Mouse (Mus musculus) heart, postnatal 10 days (tissue): ENCODE measurements around the gene 9930111J21Rik2. TPM values are rescaled to one million over a fixed set of nuclear protein-coding genes. Genes with fewer than 3 reads are reported as not detected.
"Not testable (repeated sequence)": the region's sequence is repeated elsewhere in the genome, so short reads cannot be mapped to it uniquely, and the experiment has no call there.

Experiments used
- DNase-seq, 2 experiments: peaks; one replicate each; pipeline ENCODE4 v3.0.0; 2021
- intact Hi-C: fragments of 180-260 bp; cut with DNase I; formaldehyde crosslinking; loops from one replicate; pipeline ENCODE4 v1.15.1; 2025
- total RNA-seq, 2 experiments: library from RNA; stranded (reverse); gene quantifications; 2 replicates each; pipeline ENCODE4 v1.2.3; 2021

9930111J21Rik2 gene
- total RNA-seq, result 1 to 10 TPM; 6.8 to 7.3 TPM

- intact Hi-C loops, DNase-seq: not testable (repeated sequence)
Observed at GRCm38 (mm10) chr11:49051093-49051891, at the start of gene 9930111J21Rik2. Gene 9930111J21Rik2 (minus strand): TSS chr11:49051242.

GRCm38 (mm10) chr11:49100409-49100808 lies 49.4 kb upstream of the 9930111J21Rik2 start:
- no peak for DNase-seq
- intact Hi-C loops, result no loop called here

- DNase-seq, result no peak
- intact Hi-C loops, result no loop called here
Observed at GRCm38 (mm10) chr11:49095367-49095766, 44.3 kb upstream of the 9930111J21Rik2 start.

DNA sequence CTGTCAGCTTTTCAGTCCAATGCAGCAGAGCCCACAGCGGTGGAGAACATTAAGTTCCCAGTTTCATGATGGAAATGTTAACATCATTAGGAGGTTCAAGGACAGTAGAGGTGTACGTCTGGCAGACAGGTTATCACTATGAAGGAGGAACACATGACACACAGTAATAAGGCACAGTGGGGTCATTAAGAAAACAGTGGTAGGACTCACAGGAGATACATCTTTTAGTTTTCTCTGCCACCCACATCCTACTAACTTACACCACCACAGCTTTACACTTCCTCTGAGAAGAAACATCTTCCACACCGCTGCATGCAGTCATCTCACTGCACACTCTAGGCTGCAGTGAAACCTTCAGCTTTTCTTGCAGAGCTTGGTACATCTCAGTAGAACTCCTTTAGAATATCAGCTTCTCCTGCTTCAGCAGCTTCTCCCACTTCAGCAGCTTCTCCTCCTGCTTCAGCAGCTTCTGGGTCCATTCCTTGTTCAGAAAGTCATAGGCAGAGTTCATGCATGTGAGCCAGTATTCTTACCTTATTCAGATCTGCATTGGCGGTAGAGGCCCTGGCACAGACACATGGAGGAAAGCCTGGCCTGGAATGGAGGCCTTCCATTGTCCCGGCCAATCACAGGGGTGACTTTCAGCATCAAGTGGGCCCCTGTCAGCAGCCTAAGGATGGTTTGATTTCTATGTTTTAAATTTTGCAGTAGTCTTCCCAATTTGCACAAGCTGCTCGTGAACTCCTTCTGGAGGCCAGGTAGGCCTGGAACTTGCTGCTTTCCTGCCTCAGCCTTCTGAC lies 43.0 kb upstream of the 9930111J21Rik2 start:
- intact Hi-C loops, result no loop called here
- DNase-seq, result no peak

GRCm38 (mm10) chr11:49092786-49093185 lies 41.7 kb upstream of the 9930111J21Rik2 start:
- DNase-seq, result no peak
- intact Hi-C loops, result no loop called here

DNA sequence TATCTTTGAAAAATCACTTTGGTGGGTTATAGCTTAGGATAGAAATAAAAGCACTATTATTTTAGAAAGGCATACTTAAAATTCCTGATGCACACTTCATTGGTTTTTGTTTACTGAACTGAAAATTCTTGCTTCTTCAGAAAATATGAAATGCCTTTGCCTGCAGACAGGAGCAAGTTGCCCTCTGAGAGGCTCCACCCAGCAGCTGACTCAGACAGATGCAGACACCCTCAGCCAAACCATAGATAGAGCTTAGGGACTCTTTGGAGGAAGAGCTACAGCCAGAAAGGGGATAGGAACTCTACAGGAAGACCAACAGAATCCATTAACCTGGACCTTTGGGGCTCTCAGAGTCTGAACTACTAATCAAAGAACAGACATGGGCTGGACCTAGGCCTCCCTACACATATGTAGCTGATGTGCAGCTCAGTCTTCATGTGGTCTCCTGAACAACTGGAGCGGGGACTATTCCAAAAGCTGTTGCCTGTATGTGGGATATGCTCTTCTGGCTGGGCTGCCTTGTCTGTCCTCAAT lies 41.1 kb upstream of the 9930111J21Rik2 start:
- intact Hi-C loops, result no loop called here
- no peak for DNase-seq

- intact Hi-C loops, result no loop called here
- DNase-seq, result no peak
Observed at GRCm38 (mm10) chr11:49091171-49091570, 40.1 kb upstream of the 9930111J21Rik2 start.

- DNase-seq, result no peak
- intact Hi-C loops, result no loop called here
Observed at GRCm38 (mm10) chr11:49090551-49090950, 39.5 kb upstream of the 9930111J21Rik2 start.

DNA sequence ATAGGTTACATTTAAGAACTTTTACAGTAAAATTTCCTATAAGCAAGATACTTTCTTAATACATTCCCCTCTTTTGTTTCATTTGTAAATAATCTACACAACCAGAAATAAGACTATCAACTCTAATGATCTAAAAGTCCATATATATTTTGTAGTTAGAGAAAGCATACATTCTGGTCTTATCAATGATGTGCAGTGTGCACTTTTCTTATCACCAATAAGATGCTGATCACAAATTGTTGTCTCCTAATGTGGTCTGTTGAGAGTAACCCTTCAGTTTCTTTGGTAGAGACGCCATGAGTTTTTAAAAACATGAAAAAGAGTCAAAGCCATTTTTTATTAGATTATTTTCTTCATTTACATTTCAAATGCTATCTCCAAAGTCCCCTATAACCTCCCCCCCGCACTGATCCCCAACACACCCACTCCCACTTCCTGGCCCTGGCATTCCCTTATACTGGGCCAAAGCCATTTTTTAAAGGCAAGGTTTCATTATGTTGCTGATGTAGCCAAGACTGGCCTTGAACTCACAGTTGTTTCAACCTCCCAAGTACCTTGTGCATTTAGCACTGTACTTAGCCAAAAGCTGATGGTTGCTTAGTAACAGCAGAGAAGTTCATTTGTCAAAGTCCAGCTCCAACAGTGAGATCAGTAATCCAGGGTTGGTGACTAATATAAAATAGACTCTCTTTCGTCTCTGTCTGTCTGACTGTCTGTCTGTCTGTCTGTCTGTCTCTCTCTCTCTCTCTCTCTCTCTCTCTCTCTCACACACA lies 38.9 kb upstream of the 9930111J21Rik2 start:
- DNase-seq, result no peak
- intact Hi-C loops, result no loop called here

- DNase-seq, result no peak
- intact Hi-C loops, result no loop called here
Observed at GRCm38 (mm10) chr11:49088990-49089652, 38.1 kb upstream of the 9930111J21Rik2 start.

DNA sequence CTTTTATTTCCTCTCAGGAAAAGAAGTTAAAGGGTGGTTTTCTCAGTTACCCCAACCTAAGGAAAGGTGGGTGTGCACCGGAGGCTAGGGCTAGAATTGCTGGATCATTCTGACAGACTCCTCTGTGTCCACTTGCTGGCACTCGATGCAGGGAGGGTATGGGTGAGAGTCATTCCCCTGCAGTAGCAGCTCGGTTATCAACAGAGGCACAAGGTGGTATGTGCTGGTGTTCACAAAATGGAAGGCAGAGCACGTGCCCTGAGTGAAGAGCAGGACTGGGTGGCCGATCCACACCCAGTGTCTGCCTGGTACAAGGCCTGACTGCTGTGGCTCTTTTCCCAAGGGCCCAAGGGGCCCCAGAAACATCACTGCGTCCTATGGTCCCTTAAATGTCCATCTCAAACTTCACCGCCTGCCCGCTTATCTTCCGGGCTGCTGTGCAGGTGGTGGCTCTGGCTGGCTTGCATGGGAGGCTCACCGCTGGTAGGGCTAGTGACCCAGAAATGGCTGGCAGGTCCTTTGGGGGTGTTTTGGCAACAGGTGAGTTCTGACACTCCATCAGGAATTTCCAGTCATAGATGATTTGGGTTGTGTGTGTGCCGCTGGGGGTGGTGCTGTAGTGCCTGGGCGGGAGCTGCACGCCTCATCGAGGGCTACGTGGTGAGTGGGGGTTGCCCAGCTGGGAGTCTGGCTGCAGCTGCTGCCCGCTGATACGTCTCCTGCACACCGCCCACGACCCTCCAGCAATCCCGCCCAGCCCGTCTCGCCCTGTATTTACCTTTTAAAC lies 37.0 kb upstream of the 9930111J21Rik2 start:
- no peak for DNase-seq
- intact Hi-C loops, result no loop called here

DNA sequence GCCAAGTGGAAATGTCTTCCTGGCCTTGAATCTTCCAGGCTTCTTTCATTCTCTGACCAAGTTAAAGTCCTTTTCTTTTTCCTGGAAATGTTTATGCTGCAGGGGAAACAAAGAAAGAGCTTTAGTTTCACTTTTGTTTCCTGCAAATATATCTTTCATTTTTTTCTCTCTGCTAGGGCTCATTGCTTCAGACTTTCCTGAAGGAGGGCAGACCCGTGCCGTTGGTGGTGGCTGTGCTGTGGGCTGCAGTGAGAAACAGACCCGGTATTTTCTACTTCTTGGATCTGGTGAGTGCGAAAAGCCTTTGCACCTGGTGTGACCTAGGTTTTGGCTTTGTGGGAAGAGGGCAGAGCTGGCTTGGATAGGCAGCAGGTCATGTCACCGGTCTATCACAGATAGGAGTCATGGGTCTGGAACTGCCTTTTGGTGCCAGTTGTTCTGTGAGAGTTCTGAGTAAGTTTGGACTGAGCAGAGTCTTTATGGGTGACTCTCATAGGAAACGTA lies 35.9 kb upstream of the 9930111J21Rik2 start:
- DNase-seq, result no peak
- intact Hi-C loops, result no loop called here

DNA sequence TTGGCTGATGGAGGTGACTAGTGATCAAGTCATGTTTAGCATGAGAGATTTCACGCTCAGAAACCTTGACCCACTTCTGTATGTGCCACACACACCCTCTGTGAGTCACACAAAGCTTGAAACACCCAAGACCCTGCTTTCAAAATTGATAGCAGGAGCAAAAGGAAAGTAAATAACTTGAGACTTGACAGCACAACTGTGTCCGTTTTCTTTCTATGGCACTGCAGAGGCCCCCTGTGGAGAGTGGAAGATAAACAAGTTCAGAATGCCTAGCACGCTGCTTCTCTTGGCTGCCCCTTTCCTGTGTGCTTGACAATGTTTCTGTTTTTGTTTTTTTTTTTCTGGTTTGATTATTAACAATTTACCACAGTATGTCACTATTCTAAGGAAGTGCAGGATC lies 33.8 kb upstream of the 9930111J21Rik2 start:
- no peak for DNase-seq
- intact Hi-C loops, result no loop called here

- intact Hi-C loops, result no loop called here
- DNase-seq, result no peak
Observed at GRCm38 (mm10) chr11:49084385-49084784, 33.3 kb upstream of the 9930111J21Rik2 start.

- intact Hi-C loops, result no loop called here
- no peak for DNase-seq
Observed at GRCm38 (mm10) chr11:49083808-49084207, 32.8 kb upstream of the 9930111J21Rik2 start.

- intact Hi-C loops, result no loop called here
- DNase-seq, result no peak
Observed at GRCm38 (mm10) chr11:49083146-49083545, 32.1 kb upstream of the 9930111J21Rik2 start.

- no peak for DNase-seq
- intact Hi-C loops, result no loop called here
Observed at GRCm38 (mm10) chr11:49081886-49082285, 30.8 kb upstream of the 9930111J21Rik2 start.

GRCm38 (mm10) chr11:49081356-49081755 lies 30.3 kb upstream of the 9930111J21Rik2 start:
- no peak for DNase-seq
- intact Hi-C loops, result no loop called here

GRCm38 (mm10) chr11:49080636-49081035 lies 29.6 kb upstream of the 9930111J21Rik2 start:
- intact Hi-C loops, result no loop called here
- no peak for DNase-seq
